Mouse (Mus musculus) liver, embryonic 14.5 days (tissue): ENCODE results near the gene Casp7. TPM values are rescaled to one million over a fixed set of nuclear protein-coding genes. Genes with fewer than 3 reads are reported as not detected.

Experiments used
- ATAC-seq: fragments of 200-750 bp; cut with Nextera tagmentation; 2 replicates; pipeline ENCODE4 v1.8.0; 2017; ENCODE audit warnings: moderate number of reproducible peaks, mild to moderate bottlenecking, moderate library complexity; ENCODE audit not compliant: insufficient read depth
- DNase-seq, 3 experiments: peaks; one replicate each; pipeline ENCODE4 v3.0.0-alpha.2; 2012 to 2013; ENCODE audit warnings: low read depth in 3 of 3, low spot score in 3 of 3
- H3K27ac ChIP-seq: fragments of 300-500 bp; sonication (generic); 2 replicates; pipeline ENCODE4 v1.5.1; 2014; ENCODE audit warnings: moderate library complexity, mild to moderate bottlenecking, control low read depth, inconsistent platforms
- H3K27me3 ChIP-seq: fragments of 300-500 bp; sonication (generic); 2 replicates; pipeline ENCODE4 v1.6.1; 2014; ENCODE audit warnings: mild to moderate bottlenecking, low read length, moderate library complexity; ENCODE audit not compliant: control insufficient read depth, insufficient read depth
- H3K36me3 ChIP-seq: fragments of 300-500 bp; sonication (generic); replicated peaks from 2 replicates; pipeline ENCODE4 v1.6.1; 2014; ENCODE audit warnings: low read depth; ENCODE audit not compliant: control insufficient read depth, insufficient read depth
- H3K4me1 ChIP-seq, 2 experiments: fragments of 200-500 bp in 1 of 2; fragments of 300-500 bp in 1 of 2; sonication (generic) in 1 of 2; replicated peaks; 2 replicates each; pipeline ENCODE4 v1.6.1; 2012 to 2014; ENCODE audit warnings: antibody characterized with exemption in 1 of 2, inconsistent platforms in 1 of 2, low read length in 1 of 2; ENCODE audit not compliant: control insufficient read depth in 2 of 2, insufficient read depth in 2 of 2
- H3K4me2 ChIP-seq: fragments of 300-500 bp; sonication (generic); 2 replicates; pipeline ENCODE4 v1.6.1; 2014; ENCODE audit warnings: low read depth, mild to moderate bottlenecking, control low read depth, moderate library complexity
- H3K4me3 ChIP-seq, 2 experiments: fragments of 200-500 bp in 1 of 2; fragments of 300-500 bp in 1 of 2; sonication (generic) in 1 of 2; 2 replicates each; pipeline ENCODE4 v1.5.1; 2012 to 2014; ENCODE audit warnings: low read depth in 2 of 2, low read length in 2 of 2, mild to moderate bottlenecking in 2 of 2, control low read depth in 1 of 2, inconsistent platforms in 1 of 2, moderate library complexity in 1 of 2; ENCODE audit not compliant: insufficient read depth in 1 of 2
- H3K9ac ChIP-seq: fragments of 300-500 bp; sonication (generic); replicated peaks from 2 replicates; pipeline ENCODE4 v1.6.1; 2014; ENCODE audit warnings: mild to moderate bottlenecking, control low read depth, moderate library complexity
- H3K9me3 ChIP-seq: fragments of 300-500 bp; sonication (generic); 2 replicates; pipeline ENCODE4 v1.6.1; 2016; ENCODE audit warnings: low read length, mixed read lengths; ENCODE audit not compliant: control insufficient read depth
- CTCF ChIP-seq: IDR thresholded peaks from 2 replicates; pipeline ENCODE4 v1.5.1; 2016; ENCODE audit warnings: antibody characterized with exemption, low read depth, control low read depth
- EP300 ChIP-seq: IDR thresholded peaks from 2 replicates; pipeline ENCODE4 v1.6.1; 2016; ENCODE audit warnings: antibody characterized with exemption, low read depth
- WGBS: fragments of 180-500 bp; shearing (Covaris S2); extraction: QIAGEN DNeasy Blood & Tissue Kit; methylation state at CpG from one replicate; pipeline ENCODE4 v1.1.7; 2014; ENCODE audit not compliant: insufficient replicate concordance; 5-methylcytosine and 5-hydroxymethylcytosine counted together
- polyA plus RNA-seq, 2 experiments: library from polyadenylated mRNA; depleted of rRNA in 1 of 2; stranded (reverse) in 1 of 2; unstranded in 1 of 2; fragments of >200 nt; fragmentation: Nextera tagmentation in 1 of 2; extraction: Ambion mirVana in 1 of 2; gene quantifications; 2 replicates each; pipeline versions ENCODE4 v1.2.1 to v1.2.3; 2012 to 2014

Gene Casp7
- polyA plus RNA-seq, 2 experiments: 9.5 to 13.2 TPM

- H3K36me3 ChIP-seq: no peaks in the 10 kb centered on the region; the same call in 1 of the 2 replicates
- WGBS: 79% methylated on average over 14 of the region's 14 CpGs
Observed at GRCm38 (mm10) chr19:56443445-56443844, 46.5 kb downstream of the Casp7 start.

GRCm38 (mm10) chr19:56448784-56449183, 51.9 kb downstream of the Casp7 start:
- 81% methylated on average over 4 of the region's 4 CpGs for WGBS
- Histone ChIP-seq H3K27me3 (no peaks in the 10 kb centered on the region; the same call in 1 of the 2 replicates), H3K9ac (no peak overlapping the region), H3K9me3 (no peaks in the 10 kb centered on the region), H3K4me3 (no peak overlapping the region), H3K4me2 (no peak overlapping the region), H3K27ac (no peak overlapping the region), H3K36me3 (no peaks in the 10 kb centered on the region), H3K4me1 (no peaks in the 10 kb centered on the region)
- ATAC-seq: no peak
- TF ChIP-seq CTCF (no peak), EP300 (no peak)
- DNase-seq: no peak

More at GRCm38 (mm10) chr19:56443445-56443844, 46.5 kb downstream of the Casp7 start:
- Histone ChIP-seq H3K4me2 (no peak overlapping the region), H3K27ac (no peak overlapping the region), H3K4me1 (peaks cover 19 to 21% of the 10 kb centered on the region in 2 experiments), H3K9ac (no peak overlapping the region), H3K4me3 (no peak overlapping the region), H3K9me3 (no peaks in the 10 kb centered on the region), H3K27me3 (no peaks in the 10 kb centered on the region)
- TF ChIP-seq CTCF: no peak
- TF ChIP-seq EP300: no peak
- ATAC-seq: no peak
- no peak for DNase-seq

- ATAC-seq (no peak), DNase-seq (no peak)
- Histone ChIP-seq H3K9ac (no peak overlapping the region), H3K4me3 (no peak overlapping the region), H3K27ac (no peak overlapping the region), H3K4me1 (no peaks in the 10 kb centered on the region), H3K9me3 (no peaks in the 10 kb centered on the region), H3K27me3 (no peaks in the 10 kb centered on the region; the same call in 1 of the 2 replicates), H3K36me3 (no peaks in the 10 kb centered on the region), H3K4me2 (no peak overlapping the region)
- WGBS: 74% methylated on average over 8 of the region's 8 CpGs
- TF ChIP-seq CTCF (no peak), EP300 (no peak)
Observed at GRCm38 (mm10) chr19:56449537-56449936, 52.6 kb downstream of the Casp7 start.

GRCm38 (mm10) chr19:56450892-56451291, 54.0 kb downstream of the Casp7 start:
- no peak overlapping the region for H3K4me3 ChIP-seq
- no peaks in the 10 kb centered on the region; the same call in 1 of the 2 replicates for H3K27me3 ChIP-seq
- WGBS: 61% methylated on average over 5 of the region's 5 CpGs
- H3K9me3 ChIP-seq: no peaks in the 10 kb centered on the region
- no peak overlapping the region for H3K9ac ChIP-seq
- H3K4me1 ChIP-seq: no peaks in the 10 kb centered on the region
- H3K36me3 ChIP-seq: no peaks in the 10 kb centered on the region
- no peak overlapping the region for H3K4me2 ChIP-seq
- DNase-seq (no peak), ATAC-seq (no peak)
- no peak overlapping the region for H3K27ac ChIP-seq
- no peak for TF ChIP-seq CTCF
- no peak for TF ChIP-seq EP300

- ATAC-seq (no peak), DNase-seq (no peak)
- Histone ChIP-seq H3K9ac (no peak overlapping the region), H3K27ac (no peak overlapping the region), H3K4me2 (no peak overlapping the region), H3K27me3 (no peaks in the 10 kb centered on the region; the same call in 1 of the 2 replicates), H3K4me1 (no peaks in the 10 kb centered on the region), H3K4me3 (no peak overlapping the region), H3K36me3 (no peaks in the 10 kb centered on the region), H3K9me3 (no peaks in the 10 kb centered on the region)
- 64% methylated on average over 4 of the region's 4 CpGs for WGBS
- no peak for TF ChIP-seq CTCF
- TF ChIP-seq EP300: no peak
Observed at GRCm38 (mm10) chr19:56451867-56452266, 54.9 kb downstream of the Casp7 start.
